Mouse (Mus musculus) kidney, embryonic 14.5 days (tissue): ENCODE results near the gene Plscr3. TPM values are rescaled to one million over a fixed set of nuclear protein-coding genes. Genes with fewer than 3 reads are reported as not detected.

Experiments
- ATAC-seq: fragments of 200-750 bp; cut with Nextera tagmentation; 2 replicates; pipeline ENCODE4 v1.8.0; 2017; ENCODE audit warnings: moderate number of reproducible peaks, mild to moderate bottlenecking, moderate TSS enrichment, moderate library complexity; ENCODE audit not compliant: low FRiP score, low TSS enrichment
- H3K27ac ChIP-seq: fragments of 300-500 bp; sonication (generic); 2 replicates; pipeline ENCODE4 v1.5.1; 2014; ENCODE audit warnings: low read depth, mild to moderate bottlenecking, low read length, moderate library complexity, mixed read lengths
- H3K27me3 ChIP-seq: fragments of 300-500 bp; sonication (generic); 2 replicates; pipeline ENCODE4 v1.6.1; 2014; ENCODE audit warnings: mild to moderate bottlenecking, low read length; ENCODE audit not compliant: control insufficient read depth, insufficient read depth
- H3K36me3 ChIP-seq: fragments of 300-500 bp; sonication (generic); 2 replicates; pipeline ENCODE4 v1.6.1; 2014; ENCODE audit warnings: low read length, mixed read lengths; ENCODE audit not compliant: control insufficient read depth, insufficient read depth
- H3K4me1 ChIP-seq: fragments of 300-500 bp; sonication (generic); 2 replicates; pipeline ENCODE4 v1.6.1; 2014; ENCODE audit warnings: low read length, mixed read lengths; ENCODE audit not compliant: control insufficient read depth, insufficient read depth
- H3K4me2 ChIP-seq: fragments of 300-500 bp; sonication (generic); replicated peaks from 2 replicates; pipeline ENCODE4 v1.6.1; 2014; ENCODE audit warnings: low read depth, mild to moderate bottlenecking, low read length
- H3K4me3 ChIP-seq: fragments of 300-500 bp; sonication (generic); 2 replicates; pipeline ENCODE4 v1.5.1; 2014; ENCODE audit warnings: mild to moderate bottlenecking, low read length
- H3K9ac ChIP-seq: fragments of 300-500 bp; sonication (generic); 2 replicates; pipeline ENCODE4 v1.6.1; 2014; ENCODE audit warnings: low read depth, mild to moderate bottlenecking, low read length, moderate library complexity
- H3K9me3 ChIP-seq: fragments of 300-500 bp; sonication (generic); 2 replicates; pipeline ENCODE4 v1.6.1; 2016; ENCODE audit warnings: low read length; ENCODE audit not compliant: control insufficient read depth
- WGBS: fragments of 180-500 bp; shearing (Covaris S2); extraction: QIAGEN DNeasy Blood & Tissue Kit; methylation state at CpG from one replicate; pipeline ENCODE4 v1.1.7; 2014; 5-methylcytosine and 5-hydroxymethylcytosine counted together
- polyA plus RNA-seq: library from polyadenylated mRNA; unstranded; fragments of >200 nt; fragmentation: Nextera tagmentation; extraction: Ambion mirVana; gene quantifications from 2 replicates; pipeline ENCODE4 v1.2.1, GENCODE M21; 2014

Plscr3 gene
- polyA plus RNA-seq, 1 experiment from 2014 or later = 105 TPM

DNA sequence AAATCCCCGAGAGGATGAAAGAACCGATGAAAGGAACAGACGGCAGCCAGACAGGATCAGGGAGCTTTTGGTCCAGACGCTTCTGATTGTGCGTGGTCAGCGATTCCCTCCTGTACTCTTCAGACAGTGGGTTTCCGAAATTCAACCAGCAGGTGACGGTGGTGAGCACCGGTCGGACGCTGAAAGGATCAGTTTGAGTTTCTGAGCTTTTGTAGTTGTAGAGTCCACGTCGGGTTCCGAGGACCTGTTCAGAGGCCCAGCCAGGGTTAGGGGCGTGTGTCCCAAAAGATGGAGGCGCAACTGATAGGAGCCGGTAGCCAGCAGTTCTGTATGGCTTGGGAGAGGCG is 34.3 kb downstream of the Plscr3 start:
- ATAC-seq = no peak; the same call in 1 of the 2 replicates
- H3K4me3 ChIP-seq = peak overlapping the region; percentile 40
- H3K4me1 ChIP-seq = peaks cover 29% of the 10 kb centered on the region
- no peaks in the 10 kb centered on the region for H3K36me3 ChIP-seq
- peak overlapping the region; percentile 81 for H3K4me2 ChIP-seq
- peak overlapping the region; percentile 96 for H3K27ac ChIP-seq
- H3K27me3 ChIP-seq = no peaks in the 10 kb centered on the region
- 0% methylated on average over 18 of the region's 18 CpGs for WGBS
- H3K9ac ChIP-seq = peak overlapping the region; percentile 28
- H3K9me3 ChIP-seq = no peaks in the 10 kb centered on the region

DNA sequence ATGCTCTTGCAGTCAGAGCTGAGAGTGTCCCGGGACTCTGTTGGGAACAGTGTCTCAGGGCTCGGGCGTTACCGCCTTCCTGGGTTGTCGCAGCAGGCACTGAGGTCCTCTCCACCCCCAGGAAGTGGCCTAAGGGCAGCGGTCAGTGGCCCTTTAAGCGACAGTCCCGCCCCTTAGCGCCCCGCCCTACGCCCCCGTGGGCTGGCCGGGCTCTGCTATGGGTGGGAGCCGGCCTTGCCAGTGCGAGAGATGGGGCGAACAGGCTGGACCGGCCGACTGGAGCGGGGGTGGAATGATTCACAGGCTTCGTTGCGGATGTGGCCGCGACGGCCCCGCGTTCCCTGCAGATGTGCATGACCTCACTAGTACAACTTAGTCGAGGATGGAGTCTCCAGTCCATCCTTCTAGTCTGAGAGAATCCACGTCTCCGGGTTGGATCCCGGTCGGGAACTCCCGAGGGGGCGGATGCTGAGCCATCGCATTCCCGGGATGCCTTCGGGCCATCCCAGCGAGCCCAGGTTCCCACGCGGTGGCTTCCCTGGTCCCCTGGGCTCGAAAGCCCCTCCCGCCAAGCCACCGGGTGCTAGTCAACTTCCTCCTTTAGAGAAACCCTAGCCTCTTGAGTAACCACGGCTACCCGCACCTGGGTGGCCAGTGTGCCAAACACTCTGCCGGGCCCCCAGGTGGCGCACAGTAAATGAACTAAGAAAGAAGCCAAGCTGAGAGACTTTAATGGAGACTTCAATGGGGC is 34.9 kb downstream of the Plscr3 start, which contains the start of gene Kctd11:
Kctd11 (minus strand) TSS at position 554 of the 751 bp plus-strand sequence.
- peak within 1 kb of the TSS; percentile 64 for H3K9ac ChIP-seq
- H3K4me3 ChIP-seq = peak within 1 kb of the TSS; percentile 40
- peaks cover 29% of the 10 kb centered on the region for H3K4me1 ChIP-seq
- peak; percentile 92 for ATAC-seq
- peak within 1 kb of the TSS; percentile 81 for H3K4me2 ChIP-seq
- no peaks in the 10 kb centered on the region for H3K36me3 ChIP-seq
- no peaks in the 10 kb centered on the region for H3K27me3 ChIP-seq
- H3K27ac ChIP-seq = peak within 1 kb of the TSS; percentile 96
- no peaks in the 10 kb centered on the region for H3K9me3 ChIP-seq
- under 1% methylated on average over 46 of the region's 46 CpGs for WGBS

DNA sequence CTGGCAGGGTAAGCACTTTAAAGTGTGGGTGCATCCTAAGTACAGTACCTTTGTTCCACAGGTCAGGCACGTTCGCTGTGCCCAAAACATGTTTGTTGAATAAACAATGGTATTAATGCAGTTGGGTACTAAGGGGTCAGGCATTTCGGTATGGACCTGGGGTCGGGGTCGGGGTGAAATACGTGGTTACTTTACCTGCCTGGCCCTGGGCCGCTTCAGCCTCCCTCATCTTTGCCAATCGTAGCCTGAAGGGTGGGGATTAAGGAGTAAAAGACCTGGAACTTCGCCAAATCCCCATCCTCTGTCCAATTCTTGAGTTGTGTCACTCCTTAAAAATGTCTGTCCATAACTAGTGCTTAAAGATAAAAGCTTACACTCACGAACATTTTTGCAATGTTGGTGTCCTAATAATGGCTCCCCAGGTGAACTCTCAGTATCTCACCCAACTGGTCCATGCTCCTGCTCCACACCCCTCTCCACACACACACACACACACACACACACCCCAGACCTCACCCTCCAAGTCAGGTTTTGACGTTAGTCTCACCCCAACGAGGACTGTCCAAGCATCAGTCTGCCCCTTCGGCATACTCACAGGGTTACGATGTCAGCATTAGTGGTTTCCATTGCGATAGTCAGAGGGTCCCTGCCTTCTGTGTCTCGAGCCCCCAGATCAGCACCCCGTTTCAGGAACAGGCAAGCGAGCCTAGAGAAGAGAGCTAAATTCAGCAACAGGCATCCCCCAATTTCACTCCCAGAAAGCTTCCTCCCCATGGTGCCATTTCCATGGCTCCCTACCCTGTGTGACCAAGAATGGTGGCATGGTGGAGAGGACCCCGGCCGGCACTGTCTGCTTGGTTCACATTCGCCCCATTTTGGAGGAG is 35.9 kb downstream of the Plscr3 start:
- no peaks in the 10 kb centered on the region for H3K9me3 ChIP-seq
- no peaks in the 10 kb centered on the region for H3K36me3 ChIP-seq
- peaks cover 29% of the 10 kb centered on the region for H3K4me1 ChIP-seq
- ATAC-seq = no peak
- WGBS = 59% methylated on average over 21 of the region's 21 CpGs
- H3K27ac ChIP-seq = peak overlapping the region; percentile 96
- H3K4me3 ChIP-seq = peak overlapping the region; percentile 40
- no peaks in the 10 kb centered on the region for H3K27me3 ChIP-seq
- H3K9ac ChIP-seq = peak overlapping the region; percentile 64
- peak overlapping the region; percentile 81 for H3K4me2 ChIP-seq

DNA sequence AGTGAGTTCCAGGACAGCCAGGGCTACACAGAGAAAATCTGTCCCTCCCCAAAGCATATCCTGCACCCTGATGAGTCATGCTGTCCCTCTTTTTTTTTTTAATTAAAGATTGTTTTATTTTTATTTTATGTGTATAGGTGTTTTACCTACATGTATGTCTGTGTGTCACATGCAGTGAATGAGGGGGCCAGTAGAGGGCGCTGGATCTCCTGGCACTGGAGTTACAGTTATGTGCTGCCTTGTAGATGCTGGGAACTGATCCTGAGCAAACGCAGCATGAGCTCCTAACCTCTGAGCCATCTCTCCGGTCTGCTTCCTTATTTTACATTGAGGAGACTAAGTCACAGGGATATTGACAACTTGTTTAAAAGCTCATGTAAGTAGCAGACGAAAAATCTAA is 36.9 kb downstream of the Plscr3 start:
- 68% methylated on average over 4 of the region's 4 CpGs for WGBS
- Histone ChIP-seq H3K27me3 (no peaks in the 10 kb centered on the region), H3K36me3 (no peaks in the 10 kb centered on the region), H3K9ac (no peak overlapping the region), H3K4me2 (no peak overlapping the region), H3K9me3 (no peaks in the 10 kb centered on the region), H3K27ac (no peak overlapping the region), H3K4me1 (peaks cover 25% of the 10 kb centered on the region), H3K4me3 (no peak overlapping the region)
- no peak for ATAC-seq

DNA sequence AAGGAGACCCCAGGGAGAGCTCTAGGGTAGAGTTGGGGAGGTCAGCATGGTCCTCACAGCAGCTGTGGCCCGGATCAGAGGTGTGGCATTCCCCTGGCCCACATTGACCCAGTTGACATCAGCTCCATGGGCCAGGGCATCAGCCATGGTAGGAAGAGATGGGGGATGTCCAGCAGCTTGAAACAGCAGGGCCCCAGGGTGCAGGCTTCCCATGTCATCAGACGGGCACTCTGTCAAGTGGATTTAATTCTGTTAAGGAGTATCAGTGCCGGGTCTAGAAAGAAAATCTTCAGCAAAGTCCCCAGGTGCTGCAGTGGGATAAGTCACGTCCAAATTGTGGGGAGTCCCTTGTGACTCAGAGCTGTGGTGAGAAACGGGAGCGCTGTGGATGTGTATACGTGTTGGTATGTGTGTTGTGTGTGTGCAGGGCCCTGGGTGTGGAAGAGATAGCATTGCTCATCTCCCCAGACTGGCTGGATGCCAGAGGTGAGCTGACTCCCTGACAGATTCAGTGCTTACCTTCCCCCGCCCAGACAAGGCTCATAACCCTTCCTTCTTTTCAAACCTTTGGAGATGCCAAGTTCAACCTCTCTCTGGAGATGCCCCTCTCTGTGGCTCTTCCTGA is 37.5 kb downstream of the Plscr3 start:
- 91% methylated on average over 8 of the region's 8 CpGs for WGBS
- no peaks in the 10 kb centered on the region for H3K36me3 ChIP-seq
- no peak overlapping the region for H3K9ac ChIP-seq
- no peak overlapping the region for H3K27ac ChIP-seq
- no peaks in the 10 kb centered on the region for H3K9me3 ChIP-seq
- no peak for ATAC-seq
- no peaks in the 10 kb centered on the region for H3K27me3 ChIP-seq
- no peak overlapping the region for H3K4me3 ChIP-seq
- H3K4me1 ChIP-seq = peaks cover 25% of the 10 kb centered on the region
- H3K4me2 ChIP-seq = no peak overlapping the region

DNA sequence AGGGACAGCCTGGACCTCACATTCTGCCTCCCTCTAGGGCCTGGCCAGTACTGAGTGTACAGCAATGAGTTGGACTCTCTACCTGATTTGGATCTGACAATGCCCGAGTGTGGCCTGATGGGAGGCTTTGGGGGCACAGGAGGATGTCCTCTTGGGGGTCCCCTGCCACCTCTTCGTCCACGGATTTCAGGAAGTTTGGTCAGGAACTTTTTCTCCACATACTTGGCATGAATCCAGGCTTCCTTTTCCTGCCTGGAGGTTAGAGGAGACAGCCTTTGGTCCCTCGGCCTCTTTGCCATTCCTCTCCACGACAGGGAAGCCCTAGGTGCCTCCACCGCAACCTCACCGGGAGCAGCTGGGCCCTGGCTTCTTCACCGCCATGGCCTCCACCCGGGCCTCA is 38.1 kb downstream of the Plscr3 start:
- no peak overlapping the region for H3K4me3 ChIP-seq
- H3K9ac ChIP-seq = peak overlapping the region; percentile 18; the same call in 1 of the 2 replicates
- WGBS = 60% methylated on average over 9 of the region's 9 CpGs
- H3K4me1 ChIP-seq = peaks cover 19% of the 10 kb centered on the region
- H3K9me3 ChIP-seq = no peaks in the 10 kb centered on the region
- no peaks in the 10 kb centered on the region for H3K27me3 ChIP-seq
- ATAC-seq = no peak
- no peaks in the 10 kb centered on the region for H3K36me3 ChIP-seq
- no peak overlapping the region for H3K27ac ChIP-seq
- H3K4me2 ChIP-seq = no peak overlapping the region; the same call in 1 of the 2 replicates

DNA sequence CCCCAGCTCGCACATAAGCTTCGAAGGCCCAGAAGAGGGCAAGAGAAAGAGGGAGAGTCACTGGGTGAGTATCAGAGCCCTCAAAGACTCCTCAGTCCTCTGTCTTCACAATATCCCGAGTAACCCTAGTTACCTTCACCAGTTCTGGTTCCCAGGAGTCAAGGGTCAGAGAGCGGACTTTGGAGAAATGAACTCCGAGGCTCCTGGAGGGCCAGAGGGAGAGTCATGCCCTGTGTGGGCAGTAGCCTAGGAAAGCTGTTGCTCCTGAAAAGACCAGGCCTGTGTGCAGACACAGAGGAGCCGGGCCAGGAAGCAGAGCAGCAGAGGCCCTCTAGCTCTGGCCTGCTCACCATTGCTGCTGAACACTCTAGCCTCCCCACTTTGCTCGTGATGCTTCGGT is 38.5 kb downstream of the Plscr3 start:
- Histone ChIP-seq H3K4me1 (peaks cover 14% of the 10 kb centered on the region), H3K36me3 (no peaks in the 10 kb centered on the region), H3K9ac (no peak overlapping the region), H3K27ac (no peak overlapping the region), H3K4me3 (no peak overlapping the region), H3K9me3 (no peaks in the 10 kb centered on the region), H3K4me2 (no peak overlapping the region; the same call in 1 of the 2 replicates), H3K27me3 (no peaks in the 10 kb centered on the region)
- 71% methylated on average over 8 of the region's 8 CpGs for WGBS
- ATAC-seq = no peak

DNA sequence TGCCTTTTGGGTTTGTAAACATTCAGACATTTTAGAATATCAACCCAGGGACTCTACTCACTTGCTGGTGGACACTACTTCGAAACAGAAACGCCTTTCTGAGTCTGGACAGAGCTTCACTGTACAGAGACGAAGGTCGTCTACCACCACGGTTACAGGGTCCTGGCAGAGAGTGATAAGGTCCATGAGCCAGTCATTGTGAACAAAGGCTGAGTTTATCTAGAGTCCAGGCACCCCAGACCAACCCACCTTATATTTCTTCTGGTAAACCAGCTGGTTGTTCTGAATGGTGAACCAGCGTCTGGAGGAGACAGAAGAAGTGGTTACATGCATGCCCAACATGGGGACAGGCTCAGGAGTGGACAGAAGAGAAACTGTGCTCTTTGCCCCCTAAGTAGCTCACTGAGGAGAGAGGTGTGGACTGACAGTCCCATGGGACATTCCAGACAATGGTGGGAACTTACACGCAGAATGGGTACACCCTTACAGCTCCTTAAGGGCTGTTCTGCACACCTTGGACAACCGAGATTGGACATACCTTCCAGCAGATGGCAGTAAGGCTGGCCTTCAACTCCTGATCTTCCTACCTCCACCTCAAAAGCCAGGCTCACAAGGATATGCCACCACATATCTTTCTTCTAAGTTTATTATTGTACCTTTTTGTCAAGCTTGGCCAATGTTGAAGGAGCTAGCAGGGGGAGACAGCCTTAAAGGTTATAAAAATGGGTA is 40.9 kb downstream of the Plscr3 start:
- Histone ChIP-seq H3K9me3 (no peaks in the 10 kb centered on the region), H3K4me2 (no peak overlapping the region), H3K27me3 (no peaks in the 10 kb centered on the region), H3K27ac (no peak overlapping the region), H3K4me3 (no peak overlapping the region), H3K4me1 (peaks cover 3% of the 10 kb centered on the region), H3K9ac (no peak overlapping the region), H3K36me3 (no peaks in the 10 kb centered on the region)
- ATAC-seq = no peak
- 70% methylated on average over 8 of the region's 8 CpGs for WGBS
